Mouse (Mus musculus) stomach, embryonic 16.5 days (tissue): ENCODE data around the gene Zfp786. TPM values are rescaled to one million over a fixed set of nuclear protein-coding genes. Genes with fewer than 3 reads are reported as not detected.
A peak's percentile ranks its signal among the peaks of the same experiment; 100 is the strongest.

Experiments
- ATAC-seq: fragments of 200-750 bp; cut with Nextera tagmentation; 2 replicates; pipeline ENCODE4 v1.8.0; 2017; ENCODE audit warnings: moderate number of reproducible peaks, moderate TSS enrichment; ENCODE audit not compliant: insufficient read depth, low FRiP score
- H3K27ac ChIP-seq: fragments of 300-500 bp; sonication (generic); 2 replicates; pipeline ENCODE4 v1.5.1; 2014; ENCODE audit warnings: low read length
- H3K27me3 ChIP-seq: fragments of 300-500 bp; sonication (generic); 2 replicates; pipeline ENCODE4 v1.6.1; 2014; ENCODE audit warnings: low read length, control low read depth, mixed read lengths; ENCODE audit not compliant: control insufficient read depth, insufficient read depth
- H3K36me3 ChIP-seq: fragments of 300-500 bp; sonication (generic); 2 replicates; pipeline ENCODE4 v1.6.1; 2014; ENCODE audit warnings: low read length; ENCODE audit not compliant: control insufficient read depth, insufficient read depth
- H3K4me1 ChIP-seq: fragments of 300-500 bp; sonication (generic); 2 replicates; pipeline ENCODE4 v1.6.1; 2014; ENCODE audit warnings: low read length, control low read depth, mixed read lengths; ENCODE audit not compliant: control insufficient read depth, insufficient read depth
- H3K4me2 ChIP-seq: fragments of 300-500 bp; sonication (generic); 2 replicates; pipeline ENCODE4 v1.6.1; 2014; ENCODE audit warnings: low read depth, low read length, mixed read lengths
- H3K4me3 ChIP-seq: fragments of 300-500 bp; sonication (generic); replicated peaks from 2 replicates; pipeline ENCODE4 v1.5.1; 2014; ENCODE audit warnings: mild to moderate bottlenecking, low read length
- H3K9ac ChIP-seq: fragments of 300-500 bp; sonication (generic); 2 replicates; pipeline ENCODE4 v1.6.1; 2014; ENCODE audit warnings: low read length
- H3K9me3 ChIP-seq: fragments of 300-500 bp; sonication (generic); replicated peaks from 2 replicates; pipeline ENCODE4 v1.6.1; 2016; ENCODE audit warnings: low read length, control low read depth; ENCODE audit not compliant: control insufficient read depth
- WGBS: fragments of 180-500 bp; shearing (Covaris S2); extraction: QIAGEN DNeasy Blood & Tissue Kit; methylation state at CpG from one replicate; pipeline ENCODE4 v1.1.7; 2014; 5-methylcytosine and 5-hydroxymethylcytosine counted together
- polyA plus RNA-seq: library from polyadenylated mRNA; unstranded; fragments of >200 nt; fragmentation: Nextera tagmentation; extraction: Ambion mirVana; gene quantifications from 2 replicates; pipeline ENCODE4 v1.2.1, GENCODE M21; 2015

The Zfp786 gene
- polyA plus RNA-seq, 1 experiment from 2014 or later, result 2.4 TPM

DNA sequence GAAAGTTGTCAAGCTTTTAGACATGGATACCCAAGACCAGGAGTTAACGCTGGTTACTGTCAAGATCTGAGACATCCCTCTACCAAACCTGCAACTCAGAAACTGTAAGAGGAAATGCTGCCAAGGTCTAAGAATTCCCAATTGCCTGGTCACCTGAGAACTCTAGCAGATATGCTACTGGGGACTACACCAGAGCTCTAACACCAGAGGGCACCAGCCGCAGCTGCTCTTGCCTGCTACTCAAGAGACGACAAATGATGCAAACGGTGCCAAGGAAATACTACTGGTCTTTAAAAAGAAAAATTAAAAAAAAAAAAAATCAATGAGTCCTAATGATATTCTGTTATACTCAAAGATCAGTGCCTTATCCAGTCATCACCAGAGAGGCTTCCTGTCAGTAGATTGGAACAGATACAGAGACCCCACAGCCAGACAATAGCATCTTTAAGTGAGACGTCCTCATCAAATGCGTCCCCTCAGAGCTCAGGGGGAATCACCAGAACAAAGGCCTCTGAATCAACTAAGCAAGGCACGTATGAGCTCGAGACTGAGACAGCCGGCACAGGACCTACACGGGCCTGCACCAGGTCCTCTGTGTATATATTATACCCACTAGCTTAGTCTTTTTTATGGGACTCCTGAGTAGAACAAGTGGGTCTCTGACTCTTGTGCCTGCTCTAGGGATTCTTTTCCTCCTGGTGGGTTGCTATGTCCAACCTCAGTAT is 36.4 kb downstream of the Zfp786 start:
- H3K27ac ChIP-seq, result peak overlapping the region; percentile 5; the same call in 1 of the 2 replicates

DNA sequence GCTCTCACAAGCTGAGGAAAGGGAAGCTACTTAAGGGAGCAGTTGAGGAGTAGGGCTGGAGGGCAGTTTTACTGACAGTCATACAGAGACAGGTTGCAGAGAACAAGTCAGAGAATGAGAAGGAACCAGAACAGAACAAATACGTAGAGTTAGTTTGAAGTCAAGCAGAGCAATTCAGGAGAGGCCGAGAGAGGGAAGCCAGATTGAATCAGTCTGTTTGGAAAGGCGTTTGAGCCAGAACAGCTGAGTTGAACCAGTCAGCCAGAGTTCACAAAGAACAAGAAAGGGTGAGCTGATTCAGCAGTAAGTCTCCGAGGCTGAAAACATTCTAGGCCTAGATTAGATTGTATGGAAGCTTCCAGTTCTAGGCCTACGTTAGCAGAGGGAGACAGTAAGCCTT is 37.4 kb downstream of the Zfp786 start:
- 33% methylated on average over 5 of the region's 5 CpGs for WGBS
- Histone ChIP-seq H3K27me3 (no peaks in the 10 kb centered on the region), H3K27ac (peak overlapping the region; percentile 5), H3K36me3 (peaks cover 12% of the 10 kb centered on the region), H3K4me2 (no peak overlapping the region), H3K4me3 (no peak overlapping the region), H3K9ac (no peak overlapping the region), H3K4me1 (peaks cover 7% of the 10 kb centered on the region; the same call in 1 of the 2 replicates), H3K9me3 (no peaks in the 10 kb centered on the region)
- ATAC-seq, result no peak

More for the DNA sequence above, 36.4 kb downstream of the Zfp786 start:
- peaks cover 16% of the 10 kb centered on the region for H3K36me3 ChIP-seq
- no peaks in the 10 kb centered on the region for H3K27me3 ChIP-seq
- H3K9me3 ChIP-seq, result no peaks in the 10 kb centered on the region
- WGBS, result 62% methylated on average over 10 of the region's 10 CpGs
- peaks cover under 1% of the 10 kb centered on the region; the same call in 1 of the 2 replicates for H3K4me1 ChIP-seq
- no peak overlapping the region for H3K9ac ChIP-seq
- no peak overlapping the region for H3K4me3 ChIP-seq
- H3K4me2 ChIP-seq, result no peak overlapping the region
- ATAC-seq, result no peak

DNA sequence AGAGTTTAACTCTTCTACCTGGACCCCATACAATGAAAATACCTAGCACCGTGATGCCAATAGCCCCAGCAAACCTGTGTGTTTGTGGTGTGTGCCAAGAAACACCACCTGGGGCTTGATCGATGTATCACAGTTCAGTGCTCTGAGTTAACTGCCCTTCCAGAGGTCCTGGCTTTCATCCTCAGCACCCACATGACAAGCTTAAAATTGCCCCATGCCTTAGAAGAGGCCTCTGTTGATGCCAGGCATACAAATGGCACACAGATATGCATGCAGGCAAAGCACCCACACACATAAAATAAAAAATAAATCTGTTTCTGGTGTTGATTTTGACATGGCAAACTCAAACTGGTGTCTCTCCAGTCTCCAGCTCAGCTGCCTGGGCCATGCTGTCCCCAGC is 38.1 kb downstream of the Zfp786 start:
- Histone ChIP-seq H3K9me3 (no peaks in the 10 kb centered on the region), H3K4me3 (no peak overlapping the region), H3K27ac (no peak overlapping the region), H3K9ac (no peak overlapping the region), H3K36me3 (peaks cover 5% of the 10 kb centered on the region), H3K27me3 (no peaks in the 10 kb centered on the region), H3K4me2 (no peak overlapping the region), H3K4me1 (peaks cover 7% of the 10 kb centered on the region; the same call in 1 of the 2 replicates)
- no peak for ATAC-seq
- WGBS, result 82% methylated on average over 2 of the region's 2 CpGs

DNA sequence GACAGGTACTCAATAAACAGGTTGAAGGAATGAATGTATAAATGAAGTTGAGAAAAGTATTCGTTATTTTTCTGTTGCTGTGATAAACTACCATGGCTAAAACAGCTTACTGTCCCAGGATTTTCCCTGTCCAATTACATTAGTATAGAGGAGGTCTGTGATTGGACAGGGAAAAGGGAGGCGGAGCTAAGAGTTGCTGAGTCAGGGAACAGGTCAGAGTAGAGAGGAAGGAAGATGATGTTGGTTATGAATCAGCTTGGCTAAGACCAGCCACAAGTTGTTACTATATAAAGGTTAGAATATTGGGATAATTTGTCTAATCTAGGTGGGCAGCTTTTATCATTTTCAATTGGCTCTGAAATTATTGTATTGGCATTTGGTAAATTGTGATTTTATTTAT is 39.9 kb downstream of the Zfp786 start:
- H3K4me1 ChIP-seq, result peaks cover 7% of the 10 kb centered on the region; the same call in 1 of the 2 replicates
- H3K9me3 ChIP-seq, result no peaks in the 10 kb centered on the region
- no peak overlapping the region for H3K9ac ChIP-seq
- H3K4me3 ChIP-seq, result no peak overlapping the region
- WGBS, result 54% methylated on average over 2 of the region's 2 CpGs
- H3K27me3 ChIP-seq, result no peaks in the 10 kb centered on the region
- H3K4me2 ChIP-seq, result no peak overlapping the region
- no peak for ATAC-seq
- H3K27ac ChIP-seq, result no peak overlapping the region
- H3K36me3 ChIP-seq, result no peaks in the 10 kb centered on the region; the same call in 1 of the 2 replicates

DNA sequence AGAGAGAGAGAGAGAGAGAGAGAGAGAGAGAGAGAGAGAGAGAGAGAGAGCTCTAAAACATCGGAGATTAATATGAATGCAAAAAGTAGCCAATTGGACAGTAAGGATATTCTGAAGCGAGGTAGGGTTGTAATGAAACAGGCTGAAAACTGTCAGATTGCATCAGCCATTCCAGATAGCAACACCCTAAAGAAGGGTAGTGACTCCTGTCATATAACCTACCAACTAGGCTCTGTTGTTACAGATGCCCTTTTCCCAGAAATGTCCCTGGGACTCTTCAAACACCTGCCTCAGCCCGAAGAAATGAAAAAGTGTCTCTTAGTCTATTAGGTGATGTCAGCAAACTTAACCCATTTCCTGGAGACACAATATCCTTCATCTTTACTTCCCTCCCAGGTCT is 41.8 kb downstream of the Zfp786 start:
- ATAC-seq, result no peak
- peak overlapping the region; percentile 81 for H3K9ac ChIP-seq
- no peaks in the 10 kb centered on the region for H3K36me3 ChIP-seq
- WGBS, result 18% methylated on average over 3 of the region's 3 CpGs
- H3K4me1 ChIP-seq, result peaks cover 7% of the 10 kb centered on the region; the same call in 1 of the 2 replicates
- H3K27ac ChIP-seq, result peak overlapping the region; percentile 98
- peak overlapping the region; percentile 68 for H3K4me2 ChIP-seq
- peak overlapping the region; percentile 58 for H3K4me3 ChIP-seq
- H3K9me3 ChIP-seq, result no peaks in the 10 kb centered on the region
- no peaks in the 10 kb centered on the region for H3K27me3 ChIP-seq

DNA sequence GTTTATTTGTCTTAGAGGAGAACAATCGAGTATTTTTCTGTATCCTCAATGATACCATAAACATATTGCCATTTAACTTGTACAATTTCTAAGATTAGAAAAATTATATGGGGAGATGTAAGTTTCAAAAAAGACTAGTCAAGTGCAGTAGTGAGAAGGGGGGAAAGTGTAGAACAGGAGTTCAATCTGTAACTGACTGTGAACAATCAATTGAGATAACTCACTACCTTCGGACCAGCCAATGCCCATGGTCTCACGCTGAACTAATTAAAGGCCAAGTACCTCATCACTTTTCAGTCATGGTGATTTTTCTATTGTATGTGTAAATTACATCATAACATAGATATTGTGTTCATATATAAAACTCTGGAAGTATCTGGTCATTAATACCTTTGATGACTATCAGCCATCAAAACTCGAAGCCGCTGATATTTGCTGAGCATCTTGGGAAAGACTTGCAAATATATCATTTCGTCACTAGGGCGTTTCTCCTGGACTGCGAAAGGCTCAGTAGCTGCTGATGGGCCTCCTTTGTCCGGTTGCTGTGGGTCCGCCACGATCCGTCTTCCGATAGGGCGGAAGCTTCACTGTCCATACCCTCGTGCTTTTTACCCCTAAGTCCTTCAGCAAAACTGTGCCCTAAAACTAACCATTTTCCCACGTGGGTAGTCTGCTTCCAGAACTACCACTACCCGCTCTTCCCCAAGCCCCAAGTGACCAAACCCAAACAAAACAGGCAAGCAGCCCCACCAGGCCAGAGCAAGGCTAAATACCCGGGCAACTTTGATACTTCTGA is 42.5 kb downstream of the Zfp786 start:
- Histone ChIP-seq H3K4me2 (peak overlapping the region; percentile 68), H3K4me3 (peak overlapping the region; percentile 58), H3K36me3 (no peaks in the 10 kb centered on the region), H3K9me3 (no peaks in the 10 kb centered on the region), H3K27me3 (no peaks in the 10 kb centered on the region), H3K4me1 (peaks cover 7% of the 10 kb centered on the region; the same call in 1 of the 2 replicates), H3K9ac (peak overlapping the region; percentile 81), H3K27ac (peak overlapping the region; percentile 98)
- ATAC-seq, result peak; percentile 94
- under 1% methylated on average over 18 of the region's 18 CpGs for WGBS

DNA sequence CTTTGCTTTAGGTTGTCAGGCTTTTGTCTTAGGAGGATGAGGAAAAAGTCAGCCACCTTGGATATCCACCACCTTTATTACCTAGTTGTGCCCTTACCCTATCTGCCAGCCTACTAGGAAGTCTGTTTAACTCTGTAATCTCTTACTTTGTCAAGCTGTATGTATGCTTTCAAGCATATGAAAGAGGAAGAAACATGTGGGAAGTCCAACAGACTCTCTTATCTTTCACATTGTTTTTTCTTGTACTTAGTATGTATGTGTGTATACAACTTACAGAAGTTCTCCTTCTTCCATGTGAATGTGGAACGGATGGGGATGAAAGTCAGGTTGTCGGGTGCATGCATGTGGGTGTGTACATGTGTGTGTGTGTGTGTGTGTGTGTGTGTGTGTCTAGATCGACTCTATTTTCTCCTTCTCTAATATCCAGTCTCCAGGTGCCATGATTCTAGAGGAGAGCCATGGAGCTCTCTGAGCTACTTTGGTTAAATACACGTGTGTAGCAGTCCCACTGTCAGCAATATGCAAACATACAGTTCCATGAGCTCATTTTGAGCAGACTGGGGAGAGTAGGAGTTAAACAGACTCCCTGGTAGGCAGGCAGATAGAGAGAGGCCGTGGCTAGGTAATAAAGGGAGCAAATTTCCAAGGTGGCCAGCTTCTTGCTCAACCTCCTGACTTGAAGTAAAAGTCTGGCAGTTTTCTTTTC is 45.8 kb downstream of the Zfp786 start:
- Histone ChIP-seq H3K9ac (no peak overlapping the region), H3K4me3 (no peak overlapping the region), H3K27ac (no peak overlapping the region), H3K4me2 (no peak overlapping the region), H3K4me1 (peaks cover 7% of the 10 kb centered on the region), H3K9me3 (no peaks in the 10 kb centered on the region), H3K36me3 (no peaks in the 10 kb centered on the region), H3K27me3 (no peaks in the 10 kb centered on the region)
- no peak for ATAC-seq
- WGBS, result 61% methylated on average over 5 of the region's 5 CpGs

DNA sequence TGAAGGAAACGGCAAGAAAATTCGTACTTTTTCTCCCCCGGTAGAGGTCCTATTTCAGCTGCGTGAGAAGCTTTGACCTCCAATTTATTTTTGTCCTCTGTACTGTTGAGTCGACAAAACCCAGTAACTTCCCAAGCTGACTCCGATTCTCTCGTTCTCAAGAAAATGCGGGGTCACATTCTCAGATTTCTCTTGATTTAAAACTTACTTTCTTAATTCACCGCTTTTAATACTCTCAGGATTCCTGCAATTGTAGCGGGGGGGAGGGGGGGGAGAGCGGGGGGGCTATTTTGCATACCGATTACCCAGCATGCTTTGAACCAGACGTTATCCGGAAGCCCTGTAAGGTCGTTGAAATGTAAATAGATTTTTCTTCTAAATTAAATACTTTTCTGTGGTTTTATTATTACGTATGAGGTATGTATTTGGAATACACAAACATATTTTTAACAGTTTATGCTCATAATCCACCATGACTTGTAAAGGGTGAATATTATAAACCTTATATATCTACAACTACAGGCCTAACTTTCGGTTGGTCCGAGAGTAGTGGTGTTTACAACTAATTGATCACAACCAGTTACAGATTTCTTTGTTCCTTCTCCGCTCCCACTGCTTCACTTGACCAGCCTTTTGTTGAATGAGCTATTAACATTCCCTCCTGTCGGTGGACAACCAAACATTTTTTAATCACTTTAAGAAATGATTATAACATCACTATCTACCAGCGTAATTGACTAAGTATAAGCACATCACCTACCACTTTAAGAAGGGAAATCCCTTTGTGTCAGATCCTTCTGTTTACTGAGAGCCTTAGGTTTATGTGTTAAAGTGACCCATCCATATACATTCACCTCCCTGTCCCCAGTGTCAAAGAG is 49.3 kb downstream of the Zfp786 start:
- peak overlapping the region; percentile 59 for H3K4me2 ChIP-seq
- H3K36me3 ChIP-seq, result no peaks in the 10 kb centered on the region
- H3K9ac ChIP-seq, result peak overlapping the region; percentile 59
- WGBS, result under 1% methylated on average over 21 of the region's 21 CpGs
- peak overlapping the region; percentile 25 for H3K27ac ChIP-seq
- no peaks in the 10 kb centered on the region for H3K27me3 ChIP-seq
- H3K9me3 ChIP-seq, result no peaks in the 10 kb centered on the region
- peak overlapping the region; percentile 50 for H3K4me3 ChIP-seq
- peaks cover 5% of the 10 kb centered on the region; the same call in 1 of the 2 replicates for H3K4me1 ChIP-seq
- peak; percentile 71; the same call in 1 of the 2 replicates for ATAC-seq
